Mouse (Mus musculus) right cerebral cortex, adult 2 months (tissue): ENCODE data around the gene Stab1.
A peak's percentile ranks its signal among the peaks of the same experiment; 100 is the strongest.

Experiments
- DNase-seq, 2 experiments: peaks; one replicate each; pipeline ENCODE4 v3.0.0; 2021 to 2022; ENCODE audit warnings: low spot score in 2 of 2

The Stab1 gene

GRCm38 (mm10) chr14:31168425-31168824 is at the start of gene Stab1:
Gene Stab1 (minus strand): TSS chr14:31168641.
- DNase-seq, result no peak

GRCm38 (mm10) chr14:31217666-31218065 is 49.2 kb upstream of the Stab1 start, which contains the start of gene Sema3g:
Gene Sema3g (plus strand): TSS chr14:31217860.
- DNase-seq, result no peak

- DNase-seq, result no peak
Observed at GRCm38 (mm10) chr14:31216846-31217245, 48.4 kb upstream of the Stab1 start, which contains the start of gene Nisch. Gene Nisch (minus strand): TSS chr14:31216946.

GRCm38 (mm10) chr14:31215157-31216002 is 46.9 kb upstream of the Stab1 start:
- peak; percentile 56 to 70 for DNase-seq

- DNase-seq, result no peak
Observed at GRCm38 (mm10) chr14:31214684-31215083, 46.2 kb upstream of the Stab1 start.

- DNase-seq, result no peak
Observed at GRCm38 (mm10) chr14:31213868-31214267, 45.4 kb upstream of the Stab1 start.

GRCm38 (mm10) chr14:31212499-31212898 is 44.1 kb upstream of the Stab1 start:
- no peak for DNase-seq

GRCm38 (mm10) chr14:31211854-31212253 is 43.4 kb upstream of the Stab1 start:
- no peak for DNase-seq

- DNase-seq, result no peak
Observed at GRCm38 (mm10) chr14:31209133-31209557, 40.7 kb upstream of the Stab1 start.

- DNase-seq, result no peak
Observed at GRCm38 (mm10) chr14:31208084-31208483, 39.6 kb upstream of the Stab1 start, which contains the start of gene Tnnc1. Gene Tnnc1 (plus strand): TSS chr14:31208312.

GRCm38 (mm10) chr14:31207070-31207830 is 38.8 kb upstream of the Stab1 start:
- peak in 1 of 2 experiments; percentile 36 for DNase-seq

- peak; percentile 92 to 96 for DNase-seq
Observed at GRCm38 (mm10) chr14:31206472-31206981, 38.1 kb upstream of the Stab1 start.

GRCm38 (mm10) chr14:31205562-31206467 is 37.4 kb upstream of the Stab1 start:
- peak; percentile 34 to 49 for DNase-seq

GRCm38 (mm10) chr14:31205244-31205561 is 36.8 kb upstream of the Stab1 start:
- DNase-seq, result no peak

- DNase-seq, result no peak
Observed at GRCm38 (mm10) chr14:31204844-31205243, 36.4 kb upstream of the Stab1 start.

GRCm38 (mm10) chr14:31200038-31200437 is 31.6 kb upstream of the Stab1 start:
- no peak for DNase-seq

- DNase-seq, result no peak
Observed at GRCm38 (mm10) chr14:31199599-31199998, 31.2 kb upstream of the Stab1 start.

GRCm38 (mm10) chr14:31197547-31198516 is 29.4 kb upstream of the Stab1 start:
- DNase-seq, result peak; percentile 64 to 67

- no peak for DNase-seq
Observed at GRCm38 (mm10) chr14:31195968-31196367, 27.5 kb upstream of the Stab1 start.

- DNase-seq, result no peak
Observed at GRCm38 (mm10) chr14:31195521-31195920, 27.1 kb upstream of the Stab1 start.
